Mouse (Mus musculus): ENCODE data around the gene Nt5dc3. TPM values are rescaled to one million over a fixed set of nuclear protein-coding genes. Genes with fewer than 3 reads are reported as not detected.

Nt5dc3 gene
- polyA plus RNA-seq, 1 experiment from 2014 or later: 1.4 TPM

DNA sequence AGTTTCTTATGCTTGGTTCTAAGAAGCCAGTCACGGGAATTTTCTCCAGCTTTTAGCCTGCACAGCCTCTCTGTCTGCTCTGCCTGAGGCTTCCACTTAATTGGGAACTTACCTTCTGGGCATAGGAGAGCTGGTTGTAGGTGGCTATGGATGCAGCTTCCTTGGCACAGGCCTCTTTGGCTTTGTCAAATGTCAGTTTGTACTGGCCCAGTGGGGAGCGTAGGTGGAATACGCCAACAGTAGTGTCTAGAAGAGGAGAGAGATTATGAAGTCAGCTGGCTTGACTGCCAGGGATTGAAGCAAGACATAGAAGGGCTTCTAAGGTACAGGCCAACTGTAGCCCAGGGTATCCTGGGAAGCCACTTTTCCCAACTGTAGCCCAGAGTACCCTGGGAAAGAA, 74.6 kb downstream of the Nt5dc3 start:
- no peaks in the 10 kb centered on the region for H3K36me3 ChIP-seq
- no peaks in the 10 kb centered on the region for H3K9me3 ChIP-seq (replicated peaks)
- H3K4me3 ChIP-seq (replicated peaks): no peak overlapping the region
- no peaks in the 10 kb centered on the region for H3K4me1 ChIP-seq
- no peak overlapping the region for H3K9ac ChIP-seq
- H3K27me3 ChIP-seq: peaks cover 8% of the 10 kb centered on the region; the same call in 1 of the 2 replicates
- WGBS: 91% methylated on average over 3 of the region's 3 CpGs
- H3K4me2 ChIP-seq: no peak overlapping the region
- H3K27ac ChIP-seq: no peak overlapping the region
- no peak for ATAC-seq (replicated peaks; ENCODE audit: low FRiP score)

DNA sequence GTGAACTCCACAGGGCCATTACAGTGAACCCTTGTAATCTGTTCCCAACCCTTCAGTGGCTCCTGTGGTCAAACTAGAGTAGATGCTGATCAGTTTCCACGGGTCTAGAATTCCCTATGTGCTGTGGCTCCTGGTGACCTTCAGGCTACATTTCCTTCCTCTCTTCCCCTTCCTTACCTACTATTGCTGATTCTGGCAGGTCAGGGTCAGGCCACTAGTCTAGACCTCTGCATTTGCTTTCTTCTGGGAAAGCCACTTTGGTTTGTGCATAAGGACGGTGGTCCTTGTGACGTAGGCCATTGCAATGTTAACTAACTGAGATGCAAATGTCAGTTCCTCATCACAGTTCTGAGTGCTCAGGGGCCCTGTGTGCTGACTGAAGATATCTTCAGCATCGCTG, 81.6 kb downstream of the Nt5dc3 start:
- Histone ChIP-seq H3K9ac (no peak overlapping the region), H3K4me1 (no peaks in the 10 kb centered on the region), H3K27me3 (no peaks in the 10 kb centered on the region), H3K4me2 (no peak overlapping the region), H3K9me3 (replicated peaks) (no peaks in the 10 kb centered on the region), H3K36me3 (no peaks in the 10 kb centered on the region), H3K4me3 (replicated peaks) (no peak overlapping the region), H3K27ac (no peak overlapping the region)
- 78% methylated on average over 4 of the region's 4 CpGs for WGBS
- ATAC-seq (replicated peaks; ENCODE audit: low FRiP score): no peak

DNA sequence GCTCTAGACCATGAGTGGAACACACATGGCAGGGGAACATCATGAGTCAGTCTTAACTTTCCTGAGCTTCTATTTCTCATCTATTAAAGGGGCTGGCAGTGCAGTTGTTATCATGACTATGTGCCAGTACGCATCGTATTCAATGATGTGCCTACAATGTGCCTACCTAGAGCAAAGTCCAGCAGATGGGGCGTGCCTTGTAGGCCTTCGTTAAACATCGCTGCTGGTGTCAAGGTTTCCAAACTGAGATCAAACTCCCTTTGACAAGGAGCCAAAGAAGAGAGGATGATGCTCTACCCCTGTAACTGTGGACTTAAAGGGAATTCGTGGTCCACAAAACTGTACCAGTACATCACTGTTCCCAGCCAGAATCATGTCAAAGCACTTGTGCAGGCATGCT, 83.7 kb downstream of the Nt5dc3 start:
- H3K27me3 ChIP-seq: no peaks in the 10 kb centered on the region
- H3K9me3 ChIP-seq (replicated peaks): no peaks in the 10 kb centered on the region
- WGBS: 92% methylated on average over 6 of the region's 6 CpGs

DNA sequence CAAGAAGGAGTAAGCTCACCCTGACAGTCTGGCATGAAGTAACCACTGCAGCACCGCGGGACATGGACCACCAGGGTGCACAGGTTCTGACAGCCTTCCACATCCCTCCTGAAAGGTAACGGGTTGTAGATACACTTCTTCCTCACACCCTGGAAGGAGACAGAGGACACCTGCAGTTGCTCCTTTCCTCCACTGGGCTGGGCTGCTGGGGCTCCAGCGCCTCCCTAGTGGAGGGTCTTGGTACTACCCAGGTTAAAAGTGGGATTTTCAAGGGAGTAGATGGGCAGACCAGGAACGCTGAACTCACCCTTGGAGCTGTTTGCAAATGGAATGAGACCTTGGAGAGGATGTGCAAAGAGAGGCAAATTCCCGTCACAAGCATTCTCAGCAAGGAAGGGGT, 84.6 kb downstream of the Nt5dc3 start:
- no peaks in the 10 kb centered on the region for H3K4me1 ChIP-seq
- no peak overlapping the region for H3K9ac ChIP-seq
- no peaks in the 10 kb centered on the region for H3K27me3 ChIP-seq
- no peak overlapping the region for H3K27ac ChIP-seq
- no peak for ATAC-seq (replicated peaks; ENCODE audit: low FRiP score)
- WGBS: 90% methylated on average over 6 of the region's 6 CpGs
- H3K9me3 ChIP-seq (replicated peaks): no peaks in the 10 kb centered on the region
- no peaks in the 10 kb centered on the region for H3K36me3 ChIP-seq
- H3K4me3 ChIP-seq (replicated peaks): no peak overlapping the region
- no peak overlapping the region for H3K4me2 ChIP-seq

More for the DNA sequence above, 83.7 kb downstream of the Nt5dc3 start:
- no peak overlapping the region for H3K4me2 ChIP-seq
- no peak overlapping the region for H3K4me3 ChIP-seq (replicated peaks)
- H3K4me1 ChIP-seq: no peaks in the 10 kb centered on the region
- no peak overlapping the region for H3K27ac ChIP-seq
- ATAC-seq (replicated peaks; ENCODE audit: low FRiP score): no peak
- no peak overlapping the region for H3K9ac ChIP-seq
- no peaks in the 10 kb centered on the region for H3K36me3 ChIP-seq

DNA sequence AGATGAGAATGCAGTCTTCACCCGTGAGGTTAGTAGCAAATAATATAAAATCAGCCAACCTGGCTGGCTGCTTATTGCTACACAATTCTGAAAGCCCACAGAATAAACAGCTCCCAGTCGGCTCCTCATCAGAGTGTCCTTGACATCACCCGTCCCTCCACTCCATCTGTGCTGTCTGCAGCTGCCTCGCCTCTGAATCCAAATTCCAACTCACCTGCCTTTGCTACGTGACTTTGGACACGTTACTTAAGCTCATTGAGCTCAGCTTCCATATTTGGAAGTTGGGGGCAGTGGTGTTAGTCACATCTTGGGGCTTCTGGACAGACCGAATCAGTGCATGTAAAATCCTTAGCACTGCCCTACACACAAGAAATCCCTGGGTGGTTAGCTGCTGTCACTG, 93.3 kb downstream of the Nt5dc3 start:
- Histone ChIP-seq H3K27ac (no peak overlapping the region), H3K9me3 (replicated peaks) (no peaks in the 10 kb centered on the region), H3K36me3 (no peaks in the 10 kb centered on the region), H3K27me3 (no peaks in the 10 kb centered on the region), H3K4me1 (no peaks in the 10 kb centered on the region), H3K4me2 (no peak overlapping the region), H3K9ac (no peak overlapping the region), H3K4me3 (replicated peaks) (no peak overlapping the region)
- 82% methylated on average over 7 of the region's 7 CpGs for WGBS
- ATAC-seq (replicated peaks; ENCODE audit: low FRiP score): no peak

DNA sequence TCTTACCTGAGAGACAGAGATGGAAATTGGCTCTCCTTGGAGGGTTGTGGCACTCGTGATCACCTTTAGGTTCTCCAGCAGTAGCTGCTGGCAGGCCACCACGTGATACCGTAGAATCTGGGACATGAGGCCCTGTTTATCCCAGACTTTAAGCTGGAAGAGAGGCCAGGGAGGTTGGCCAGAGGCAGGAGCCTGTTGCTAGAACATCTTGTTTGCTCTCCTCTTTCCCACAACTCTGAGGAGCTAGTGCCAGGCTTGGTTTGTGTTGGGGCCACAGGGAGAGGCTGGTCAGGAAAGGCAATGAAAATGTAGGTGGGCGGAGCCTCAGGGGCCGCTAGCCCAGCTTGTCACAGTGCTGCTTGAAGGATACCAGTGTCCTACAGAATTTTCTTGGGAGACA, 93.8 kb downstream of the Nt5dc3 start:
- no peak overlapping the region for H3K27ac ChIP-seq
- no peaks in the 10 kb centered on the region for H3K27me3 ChIP-seq
- no peak for ATAC-seq (replicated peaks; ENCODE audit: low FRiP score)
- WGBS: 68% methylated on average over 5 of the region's 5 CpGs
- H3K9ac ChIP-seq: no peak overlapping the region
- no peak overlapping the region for H3K4me3 ChIP-seq (replicated peaks)
- no peaks in the 10 kb centered on the region for H3K9me3 ChIP-seq (replicated peaks)
- no peak overlapping the region for H3K4me2 ChIP-seq
- no peaks in the 10 kb centered on the region for H3K36me3 ChIP-seq
- H3K4me1 ChIP-seq: no peaks in the 10 kb centered on the region

DNA sequence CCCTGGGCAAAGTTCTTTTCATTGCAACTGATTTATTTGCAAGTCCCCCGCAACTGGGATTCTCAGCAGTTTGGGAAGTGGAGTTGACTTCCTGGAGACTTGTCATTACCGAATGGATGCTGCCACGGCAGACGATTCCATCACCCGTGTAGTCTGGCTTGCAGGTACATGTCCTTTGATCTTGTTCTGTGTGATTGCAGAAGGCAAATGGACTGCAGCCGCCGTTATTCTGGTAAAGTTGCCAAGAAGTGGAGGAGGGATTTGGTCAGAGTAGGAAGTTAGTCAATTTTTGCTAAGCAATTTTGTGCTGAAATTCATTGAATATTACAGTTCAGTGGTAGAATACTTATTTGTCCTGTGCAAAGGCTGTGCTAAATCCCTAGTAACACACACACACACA, 99.9 kb downstream of the Nt5dc3 start:
- no peaks in the 10 kb centered on the region for H3K27me3 ChIP-seq
- no peak for ATAC-seq (replicated peaks; ENCODE audit: low FRiP score)
- H3K9ac ChIP-seq: no peak overlapping the region
- H3K4me3 ChIP-seq (replicated peaks): no peak overlapping the region
- no peaks in the 10 kb centered on the region for H3K36me3 ChIP-seq
- no peaks in the 10 kb centered on the region for H3K9me3 ChIP-seq (replicated peaks)
- 39% methylated on average over 7 of the region's 7 CpGs for WGBS
- no peaks in the 10 kb centered on the region for H3K4me1 ChIP-seq
- no peak overlapping the region for H3K4me2 ChIP-seq
- no peak overlapping the region for H3K27ac ChIP-seq

DNA sequence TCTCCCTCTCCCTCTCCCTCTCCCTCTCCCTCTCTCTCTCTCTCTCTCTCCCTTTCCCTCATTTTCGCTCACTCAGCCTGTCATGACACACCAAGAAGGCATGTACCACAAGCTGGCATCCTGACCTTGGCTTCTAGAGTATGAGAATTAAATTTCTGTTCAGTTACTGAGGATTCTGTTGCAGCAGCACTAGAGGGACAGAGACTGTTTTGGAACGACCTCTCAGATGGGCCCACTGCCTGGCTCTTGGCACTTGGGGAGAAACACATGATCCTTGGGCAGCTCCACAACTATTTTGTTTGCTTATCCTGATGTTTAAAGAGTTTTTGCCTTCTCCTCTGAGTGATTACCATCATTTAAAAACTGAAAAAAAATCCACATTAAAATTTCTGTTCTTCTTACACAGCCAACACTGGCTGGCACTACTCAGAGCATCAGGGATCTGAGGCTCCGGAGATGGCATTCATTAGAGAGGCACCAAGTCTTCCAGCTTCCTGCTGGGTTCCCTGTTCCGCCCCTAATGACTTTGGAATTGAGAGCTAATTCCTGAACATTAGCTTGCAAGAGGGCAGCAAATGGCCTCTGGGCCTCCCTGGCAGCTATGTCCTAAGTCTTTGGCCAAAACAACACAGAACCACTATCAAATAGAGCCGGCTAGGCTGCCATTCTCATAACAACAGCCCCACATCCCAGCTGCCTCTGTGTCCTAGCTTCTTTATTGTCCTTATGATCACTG, 101.4 kb downstream of the Nt5dc3 start:
- 60% methylated on average over 5 of the region's 5 CpGs for WGBS
- H3K36me3 ChIP-seq: no peaks in the 10 kb centered on the region
- no peaks in the 10 kb centered on the region for H3K27me3 ChIP-seq
- no peak for ATAC-seq (replicated peaks; ENCODE audit: low FRiP score)
- no peak overlapping the region for H3K27ac ChIP-seq
- H3K4me2 ChIP-seq: no peak overlapping the region
- H3K4me1 ChIP-seq: no peaks in the 10 kb centered on the region
- no peak overlapping the region for H3K4me3 ChIP-seq (replicated peaks)
- no peak overlapping the region for H3K9ac ChIP-seq
- no peaks in the 10 kb centered on the region for H3K9me3 ChIP-seq (replicated peaks)

DNA sequence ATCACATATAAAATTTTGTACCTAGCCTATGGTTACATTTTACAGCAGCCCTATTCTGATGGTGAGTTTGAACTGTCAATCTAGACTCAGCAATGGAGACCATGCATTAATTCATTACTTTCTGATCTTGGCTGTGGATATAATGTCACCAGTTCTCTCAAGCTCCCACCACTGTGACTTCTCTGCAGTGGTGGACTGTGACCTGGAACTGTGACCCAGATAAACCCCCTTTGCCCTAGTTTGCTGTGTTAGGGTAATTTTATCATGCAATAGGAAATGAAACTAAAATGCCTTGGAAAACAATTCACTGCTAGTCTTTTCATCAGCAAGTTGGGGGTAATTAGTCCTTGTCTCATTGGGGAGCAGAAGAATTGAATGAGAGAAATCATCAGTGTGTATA, 102.6 kb downstream of the Nt5dc3 start:
- H3K4me1 ChIP-seq: no peaks in the 10 kb centered on the region

DNA sequence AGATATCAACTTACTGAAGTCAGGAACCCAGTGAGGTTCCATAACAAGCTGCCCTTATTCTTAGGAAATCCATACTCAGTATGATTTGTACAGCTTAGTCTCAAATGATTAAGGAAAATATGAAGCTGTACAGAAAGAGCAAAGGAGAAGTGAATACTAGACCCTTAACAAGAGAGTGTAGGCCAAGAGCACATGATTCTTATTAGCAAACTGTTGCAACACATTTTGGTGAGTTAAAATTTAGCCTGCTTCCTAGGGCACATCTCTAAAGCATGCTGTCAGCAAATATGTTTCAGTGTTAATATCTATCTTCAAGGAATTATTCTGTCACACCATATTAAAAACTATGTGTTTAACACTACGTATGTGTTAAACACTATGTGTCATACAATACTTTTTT, 107.6 kb downstream of the Nt5dc3 start:
- no peak for ATAC-seq (replicated peaks; ENCODE audit: low FRiP score)
- no peaks in the 10 kb centered on the region for H3K27me3 ChIP-seq
- 95% methylated on average over 1 of the region's 1 CpGs for WGBS
- H3K4me3 ChIP-seq (replicated peaks): no peak overlapping the region
- no peaks in the 10 kb centered on the region for H3K36me3 ChIP-seq
- H3K9ac ChIP-seq: no peak overlapping the region
- no peaks in the 10 kb centered on the region for H3K9me3 ChIP-seq (replicated peaks)
- H3K4me2 ChIP-seq: no peak overlapping the region
- H3K4me1 ChIP-seq: no peaks in the 10 kb centered on the region
- H3K27ac ChIP-seq: no peak overlapping the region

More for the DNA sequence above, 102.6 kb downstream of the Nt5dc3 start:
- H3K27me3 ChIP-seq: no peaks in the 10 kb centered on the region
- H3K4me2 ChIP-seq: no peak overlapping the region
- no peak for ATAC-seq (replicated peaks; ENCODE audit: low FRiP score)
- H3K27ac ChIP-seq: no peak overlapping the region
- no peaks in the 10 kb centered on the region for H3K9me3 ChIP-seq (replicated peaks)
- no peak overlapping the region for H3K4me3 ChIP-seq (replicated peaks)
- no peak overlapping the region for H3K9ac ChIP-seq
- H3K36me3 ChIP-seq: no peaks in the 10 kb centered on the region

Other genes starting within 250 kb of the Nt5dc3 start
- 733 and 775 TPM in 2 replicates for gene Hsp90b1, start 73.5 kb upstream of the Nt5dc3 start, polyA plus RNA-seq (2015; fragmentation: Nextera tagmentation; extraction: Ambion mirVana)
- 1.4 and 1.6 TPM in 2 replicates for gene Ttc41, start 73.2 kb upstream of the Nt5dc3 start, polyA plus RNA-seq (2015; fragmentation: Nextera tagmentation; extraction: Ambion mirVana)
- gene Gm49358, start 15.0 kb upstream of the Nt5dc3 start, polyA plus RNA-seq (2015; fragmentation: Nextera tagmentation; extraction: Ambion mirVana): not detected in 2 replicates
- 2.2 and 2.6 TPM in 2 replicates for gene Stab2, start 229.0 kb downstream of the Nt5dc3 start, polyA plus RNA-seq (2015; fragmentation: Nextera tagmentation; extraction: Ambion mirVana)

All from kidney, embryonic 15.5 days (tissue).